Mouse (Mus musculus) small intestine, adult 2 months (tissue): ENCODE data around the gene Tuba1b. TPM values are rescaled to one million over a fixed set of nuclear protein-coding genes. Genes with fewer than 3 reads are reported as not detected.

Source experiments
- H3K27ac ChIP-seq: fragments of 200-500 bp; 2 replicates; pipeline ENCODE4 v1.5.1; 2012; ENCODE audit warnings: low read depth, low read length, control low read depth, inconsistent platforms; ENCODE audit not compliant: insufficient read depth
- H3K27me3 ChIP-seq: fragments of 200-500 bp; 2 replicates; pipeline ENCODE4 v1.6.1; 2012; ENCODE audit warnings: mild to moderate bottlenecking, moderate library complexity, low read length, inconsistent platforms; ENCODE audit not compliant: control insufficient read depth, insufficient read depth
- H3K36me3 ChIP-seq: fragments of 200-500 bp; 2 replicates; pipeline ENCODE4 v1.6.1; 2012; ENCODE audit warnings: mild to moderate bottlenecking, low read length, control low read depth, inconsistent platforms; ENCODE audit not compliant: control insufficient read depth, insufficient read depth
- H3K4me1 ChIP-seq: fragments of 200-500 bp; 2 replicates; pipeline ENCODE4 v1.6.1; 2012; ENCODE audit warnings: low read length, inconsistent platforms, mixed read lengths; ENCODE audit not compliant: control insufficient read depth, insufficient read depth, insufficient read length
- H3K4me3 ChIP-seq: fragments of 200-500 bp; 2 replicates; pipeline ENCODE4 v1.5.1; 2012; ENCODE audit warnings: low read depth, mild to moderate bottlenecking, control low read depth, inconsistent platforms, low read length, moderate library complexity
- CTCF ChIP-seq: fragments of 200-500 bp; IDR thresholded peaks from 2 replicates; pipeline ENCODE4 v1.5.1; 2012; ENCODE audit warnings: low read depth, mild to moderate bottlenecking, control low read depth, inconsistent platforms, low read length, moderate library complexity, mixed read lengths; ENCODE audit not compliant: insufficient replicate concordance, insufficient read length; ENCODE audit errors: extremely low read depth
- POLR2A ChIP-seq: fragments of 200-500 bp; IDR thresholded peaks from 2 replicates; pipeline ENCODE4 v1.6.1; 2012; ENCODE audit warnings: low read depth, mild to moderate bottlenecking, control low read depth, inconsistent platforms, low read length, moderate library complexity
- WGBS: fragments of 180-500 bp; shearing (Covaris S2); methylation state at CpG from one replicate; pipeline ENCODE4 v1.1.7; 2018; 5-methylcytosine and 5-hydroxymethylcytosine counted together
- polyA plus RNA-seq: library from polyadenylated mRNA; depleted of rRNA; stranded (reverse); fragments of >200 nt; gene quantifications from 2 replicates; pipeline ENCODE4 v1.2.3, GENCODE M21; 2012

Tuba1b gene
- polyA plus RNA-seq, 1 experiment = 523 TPM

DNA sequence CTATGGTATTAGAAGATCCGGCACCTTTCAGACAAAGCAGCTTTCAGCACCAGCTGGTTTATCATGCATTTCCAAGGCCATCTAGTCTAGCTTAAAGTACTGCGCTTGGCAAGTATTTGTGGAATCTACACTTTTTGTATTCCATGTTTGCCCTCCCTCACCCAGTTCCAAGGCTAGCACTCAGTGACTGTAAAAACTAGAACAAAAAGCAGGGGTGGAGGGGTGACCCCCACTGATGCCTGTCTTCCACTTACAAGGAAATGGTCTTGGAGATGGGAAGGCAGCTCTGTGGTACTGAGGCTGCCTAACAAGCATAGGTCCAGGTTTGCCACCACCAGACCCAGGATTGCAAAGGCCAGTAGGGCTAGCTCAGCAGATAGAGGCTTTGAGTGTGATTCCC lies 31.8 kb downstream of the Tuba1b start:
- H3K4me3 ChIP-seq = no peak overlapping the region
- no peak for TF ChIP-seq POLR2A
- TF ChIP-seq CTCF = no peak
- H3K27me3 ChIP-seq = peaks cover 14% of the 10 kb centered on the region
- H3K4me1 ChIP-seq = 0 out of 2 replicates have a peak, but pooled peaks cover 2% of the 10 kb centered on the region
- WGBS = 91% methylated on average over 2 of the region's 2 CpGs
- no peak overlapping the region for H3K27ac ChIP-seq
- peaks cover 28% of the 10 kb centered on the region for H3K36me3 ChIP-seq

DNA sequence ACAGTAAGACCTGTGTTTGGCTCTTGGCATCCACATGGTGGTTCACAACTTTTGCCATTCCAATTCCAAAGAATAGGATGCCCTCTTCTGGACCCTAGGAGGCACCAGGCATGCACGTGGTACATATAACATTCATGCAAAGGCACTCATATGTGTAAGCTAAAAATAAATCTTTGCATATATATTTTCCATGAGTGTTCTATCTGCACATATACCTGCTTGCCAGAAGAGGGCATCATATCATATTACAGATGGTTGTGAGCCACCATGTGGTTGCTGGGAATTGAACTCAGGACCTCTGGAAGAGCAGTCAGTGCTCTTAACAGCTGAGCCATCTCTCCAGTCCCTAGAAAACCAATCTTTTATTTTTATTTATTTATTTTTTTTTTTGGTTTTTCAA lies 32.8 kb downstream of the Tuba1b start:
- H3K36me3 ChIP-seq = peaks cover 19% of the 10 kb centered on the region
- TF ChIP-seq POLR2A (no peak), CTCF (no peak)
- H3K4me3 ChIP-seq = no peak overlapping the region
- H3K4me1 ChIP-seq = 0 out of 2 replicates have a peak, but pooled peaks cover 2% of the 10 kb centered on the region
- H3K27ac ChIP-seq = no peak overlapping the region
- 64% methylated on average over 1 of the region's 1 CpGs for WGBS
- peaks cover 23% of the 10 kb centered on the region for H3K27me3 ChIP-seq

DNA sequence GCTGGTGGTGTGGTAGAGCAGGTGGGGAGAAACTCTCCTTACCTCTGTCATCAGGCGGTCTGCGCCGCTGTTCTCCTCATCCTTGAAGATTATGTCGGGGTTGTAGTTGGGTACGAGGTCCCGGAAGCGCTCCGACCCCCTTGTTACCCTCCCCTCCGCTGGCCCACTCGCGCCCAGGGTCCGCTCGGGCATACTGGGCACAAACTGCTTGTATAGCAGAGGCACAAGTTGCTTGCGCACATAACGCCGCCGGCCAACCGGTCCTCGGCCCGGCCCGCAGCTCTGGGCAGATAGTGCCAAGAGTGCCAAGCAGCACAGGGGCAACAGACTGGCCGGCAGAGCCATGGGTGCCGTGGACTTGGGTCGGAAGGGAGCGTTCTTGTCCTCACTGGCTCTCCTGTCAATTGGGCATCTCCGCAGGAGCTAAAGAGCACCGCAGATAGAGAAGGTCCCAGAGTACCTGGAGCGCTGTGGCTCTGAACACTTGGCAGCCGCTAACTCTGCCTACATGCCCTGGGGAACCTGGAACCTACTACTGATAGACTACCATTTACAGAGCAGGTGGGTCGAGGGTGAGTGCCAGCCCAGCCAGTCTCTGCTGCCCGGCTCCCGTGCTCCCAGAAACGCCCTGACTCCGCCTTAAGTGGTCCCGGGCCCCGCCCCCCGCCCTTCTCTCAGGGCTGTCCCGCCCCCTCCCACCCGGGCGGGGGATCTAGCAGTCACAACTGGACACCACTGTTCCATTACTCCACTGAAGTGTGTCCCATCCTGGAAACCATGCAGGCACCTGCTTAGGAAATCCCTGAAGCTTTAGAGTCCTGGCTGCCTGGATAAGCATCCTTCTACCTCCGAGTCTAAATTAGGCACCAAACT lies 36.2 kb downstream of the Tuba1b start, which contains the start of gene Dhh:
Dhh (minus strand) TSS at position 613 of the 873 bp plus-strand sequence.
- Histone ChIP-seq H3K4me1 (peaks cover 20% of the 10 kb centered on the region), H3K4me3 (peak within 1 kb of the TSS; percentile 13), H3K27me3 (peaks cover 54% of the 10 kb centered on the region), H3K36me3 (no peaks in the 10 kb centered on the region), H3K27ac (no peak within 1 kb of the TSS)
- 3% methylated on average over 41 of the region's 41 CpGs for WGBS
- TF ChIP-seq CTCF = no peak
- no peak for TF ChIP-seq POLR2A

DNA sequence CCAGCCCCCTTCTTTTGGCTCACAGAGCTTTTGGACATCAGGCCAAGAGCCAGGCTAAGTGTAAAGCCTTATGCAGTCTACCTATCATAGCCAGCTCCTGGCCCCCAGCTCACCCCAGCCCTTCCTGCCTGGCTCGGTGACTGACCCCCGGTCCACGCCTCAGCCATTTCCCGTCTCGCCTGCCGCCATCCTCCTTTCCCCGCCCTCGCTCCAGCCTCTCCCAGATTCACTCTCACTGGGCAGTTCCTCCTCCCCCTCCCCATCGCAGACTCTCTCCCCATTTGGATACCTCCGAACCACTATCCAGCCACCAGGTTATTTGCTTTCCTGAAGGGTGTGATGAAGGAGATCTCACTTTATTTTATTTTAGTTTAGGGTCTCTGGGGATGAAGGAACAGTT lies 36.9 kb downstream of the Tuba1b start:
- Histone ChIP-seq H3K27ac (no peak overlapping the region), H3K4me3 (no peak overlapping the region), H3K27me3 (peaks cover 54% of the 10 kb centered on the region), H3K4me1 (peaks cover 20% of the 10 kb centered on the region), H3K36me3 (no peaks in the 10 kb centered on the region)
- WGBS = 8% methylated on average over 10 of the region's 10 CpGs
- TF ChIP-seq POLR2A (no peak), CTCF (no peak)

DNA sequence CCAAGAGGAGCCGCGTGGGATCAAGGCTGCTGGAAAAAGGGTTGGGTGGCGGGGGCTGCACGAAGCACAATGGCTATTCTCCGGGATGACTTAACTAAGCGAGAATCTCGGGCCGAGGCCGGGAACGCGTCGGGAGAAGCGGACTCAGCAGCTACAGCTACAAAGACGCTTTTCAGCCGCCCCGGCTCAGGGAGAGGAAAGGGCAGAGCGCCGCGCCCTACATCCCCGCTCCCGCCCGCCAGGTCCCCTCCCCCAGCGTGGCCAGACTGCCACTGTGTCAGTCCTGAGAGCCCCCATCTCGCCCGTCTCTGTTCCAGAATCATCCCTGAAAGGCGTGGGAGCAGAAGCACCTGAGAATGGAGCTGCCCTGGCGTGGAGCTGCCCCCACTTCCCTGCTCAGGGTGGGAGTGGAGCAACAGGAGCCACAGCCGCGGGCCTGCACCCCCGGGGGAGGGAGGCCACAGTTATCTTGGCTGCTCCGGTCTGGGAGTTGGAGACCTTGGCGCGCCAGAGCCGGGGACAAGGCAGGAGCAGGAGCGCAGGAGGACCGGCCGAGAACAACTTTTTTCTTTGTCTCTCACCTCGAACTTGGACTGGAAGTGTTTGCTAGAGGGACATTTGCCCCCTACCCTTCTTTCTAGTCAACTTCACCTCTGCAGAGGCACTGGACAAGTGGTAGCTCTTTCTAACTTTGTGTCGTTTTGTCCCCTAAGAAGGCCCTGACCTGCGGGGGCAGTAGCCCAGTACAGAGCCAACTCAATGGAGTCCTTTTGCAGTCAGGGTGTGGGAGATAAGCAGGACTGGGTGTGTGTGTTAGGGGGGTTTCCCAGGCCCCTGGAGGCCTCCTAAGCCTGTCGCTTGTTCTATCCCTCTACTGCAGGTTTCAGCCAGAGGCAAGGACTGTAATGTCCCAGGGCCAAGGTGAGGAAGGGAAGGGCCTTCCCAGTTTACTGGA lies 38.5 kb downstream of the Tuba1b start:
- TF ChIP-seq CTCF (no peak), POLR2A (no peak)
- no peaks in the 10 kb centered on the region for H3K36me3 ChIP-seq
- peaks cover 20% of the 10 kb centered on the region for H3K4me1 ChIP-seq
- H3K4me3 ChIP-seq = peak overlapping the region; percentile 9
- no peak overlapping the region for H3K27ac ChIP-seq
- 11% methylated on average over 41 of the region's 41 CpGs for WGBS
- H3K27me3 ChIP-seq = peaks cover 54% of the 10 kb centered on the region

DNA sequence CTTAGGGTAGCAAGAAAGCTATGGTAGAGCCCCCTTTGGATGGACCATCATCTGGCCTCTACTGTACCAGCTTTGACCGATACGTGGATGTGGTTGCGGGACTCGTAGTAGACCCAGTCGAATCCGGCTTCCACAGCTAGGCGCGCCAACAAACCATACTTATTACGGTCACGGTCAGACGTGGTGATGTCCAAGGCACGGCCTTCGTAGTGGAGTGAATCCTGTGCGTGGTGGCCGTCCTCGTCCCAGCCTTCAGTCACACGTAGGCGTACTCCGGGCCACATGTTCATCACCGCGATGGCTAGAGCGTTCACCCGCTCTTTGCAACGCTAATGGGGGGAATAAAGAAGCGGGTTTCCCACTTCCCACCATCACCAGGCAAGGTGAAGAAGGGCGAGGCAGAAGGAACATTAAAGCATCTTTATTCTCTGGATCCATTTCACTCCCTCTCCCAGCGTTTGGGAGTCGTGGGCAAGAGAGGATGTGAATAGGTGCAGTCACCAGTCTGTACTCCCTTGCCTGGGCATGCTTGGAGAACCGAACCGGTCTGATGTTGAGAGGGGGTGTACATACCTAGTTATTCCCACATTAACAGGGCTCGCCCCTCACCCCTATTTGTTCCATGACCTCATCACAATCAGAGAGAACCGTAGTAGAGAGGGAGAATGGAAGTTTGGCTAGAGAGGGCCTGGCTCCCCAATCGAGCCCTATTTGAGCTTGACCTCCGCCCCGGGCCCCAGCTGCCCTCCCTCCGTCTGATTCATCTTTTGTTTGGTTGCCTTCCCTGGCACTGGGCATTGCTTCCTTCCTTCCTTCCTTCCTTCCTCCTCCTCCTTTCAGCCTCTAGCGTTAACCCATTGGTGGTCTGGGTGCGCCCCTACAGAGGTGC lies 39.4 kb downstream of the Tuba1b start:
- Histone ChIP-seq H3K27me3 (peaks cover 54% of the 10 kb centered on the region), H3K4me3 (peak overlapping the region; percentile 76), H3K4me1 (peaks cover 20% of the 10 kb centered on the region), H3K27ac (no peak overlapping the region), H3K36me3 (no peaks in the 10 kb centered on the region)
- TF ChIP-seq POLR2A (no peak), CTCF (no peak)
- WGBS = 11% methylated on average over 38 of the region's 38 CpGs
